Mouse (Mus musculus) liver, embryonic 16.5 days (tissue): Measurements from ENCODE around the gene Arhgap4. TPM values are rescaled to one million over a fixed set of nuclear protein-coding genes. Genes with fewer than 3 reads are reported as not detected.

Source experiments
- ATAC-seq: fragments of 200-750 bp; cut with Nextera tagmentation; 2 replicates; pipeline ENCODE4 v1.8.0; 2017; ENCODE audit warnings: low read depth, mild to moderate bottlenecking, moderate number of reproducible peaks, moderate library complexity
- H3K27ac ChIP-seq: fragments of 300-500 bp; sonication (generic); 2 replicates; pipeline ENCODE4 v1.5.1; 2014; ENCODE audit warnings: mild to moderate bottlenecking, low read length
- H3K27me3 ChIP-seq: fragments of 300-500 bp; sonication (generic); 2 replicates; pipeline ENCODE4 v1.6.1; 2014; ENCODE audit warnings: low read depth, low read length, mixed read lengths; ENCODE audit not compliant: control insufficient read depth, insufficient read depth
- H3K36me3 ChIP-seq: fragments of 300-500 bp; sonication (generic); 2 replicates; pipeline ENCODE4 v1.6.1; 2014; ENCODE audit warnings: mild to moderate bottlenecking; ENCODE audit not compliant: control insufficient read depth, insufficient read depth
- H3K4me1 ChIP-seq: fragments of 300-500 bp; sonication (generic); 2 replicates; pipeline ENCODE4 v1.6.1; 2014; ENCODE audit warnings: low read depth, low read length, mixed read lengths; ENCODE audit not compliant: control insufficient read depth
- H3K4me2 ChIP-seq: fragments of 300-500 bp; sonication (generic); 2 replicates; pipeline ENCODE4 v1.6.1; 2014; ENCODE audit warnings: low read depth, low read length, mixed read lengths
- H3K4me3 ChIP-seq: fragments of 300-500 bp; sonication (generic); 2 replicates; pipeline ENCODE4 v1.5.1; 2014; ENCODE audit warnings: low read depth, mild to moderate bottlenecking, low read length
- H3K9ac ChIP-seq: fragments of 300-500 bp; sonication (generic); 2 replicates; pipeline ENCODE4 v1.6.1; 2014; ENCODE audit warnings: low read depth, low read length
- H3K9me3 ChIP-seq: fragments of 300-500 bp; sonication (generic); replicated peaks from 2 replicates; pipeline ENCODE4 v1.6.1; 2016; ENCODE audit warnings: low read length; ENCODE audit not compliant: control insufficient read depth
- WGBS: fragments of 180-500 bp; shearing (Covaris S2); extraction: QIAGEN DNeasy Blood & Tissue Kit; methylation state at CpG from one replicate; pipeline ENCODE4 v1.1.7; 2014; ENCODE audit not compliant: insufficient replicate concordance; 5-methylcytosine and 5-hydroxymethylcytosine counted together
- polyA plus RNA-seq: library from polyadenylated mRNA; unstranded; fragments of >200 nt; fragmentation: Nextera tagmentation; extraction: Ambion mirVana; gene quantifications from 2 replicates; pipeline ENCODE4 v1.2.1, GENCODE M21; 2015

The Arhgap4 gene
- polyA plus RNA-seq, 1 experiment from 2014 or later, result 6.6 TPM

GRCm38 (mm10) chrX:73954988-73955387 is 33.3 kb upstream of the Arhgap4 start:
- Histone ChIP-seq H3K9ac (no peak overlapping the region), H3K9me3 (no peaks in the 10 kb centered on the region), H3K27ac (no peak overlapping the region), H3K4me3 (no peak overlapping the region), H3K4me2 (no peak overlapping the region), H3K36me3 (peaks cover 80% of the 10 kb centered on the region), H3K4me1 (no peaks in the 10 kb centered on the region), H3K27me3 (no peaks in the 10 kb centered on the region)
- no peak for ATAC-seq
- 82% methylated on average over 6 of the region's 6 CpGs for WGBS

GRCm38 (mm10) chrX:73952603-73953002 is 30.9 kb upstream of the Arhgap4 start:
- no peak overlapping the region for H3K9ac ChIP-seq
- ATAC-seq, result no peak
- H3K4me2 ChIP-seq, result no peak overlapping the region
- 75% methylated on average over 5 of the region's 5 CpGs for WGBS
- peaks cover 86% of the 10 kb centered on the region for H3K36me3 ChIP-seq
- H3K9me3 ChIP-seq, result no peaks in the 10 kb centered on the region
- H3K27ac ChIP-seq, result no peak overlapping the region
- H3K4me1 ChIP-seq, result no peaks in the 10 kb centered on the region
- no peak overlapping the region for H3K4me3 ChIP-seq
- no peaks in the 10 kb centered on the region for H3K27me3 ChIP-seq

DNA sequence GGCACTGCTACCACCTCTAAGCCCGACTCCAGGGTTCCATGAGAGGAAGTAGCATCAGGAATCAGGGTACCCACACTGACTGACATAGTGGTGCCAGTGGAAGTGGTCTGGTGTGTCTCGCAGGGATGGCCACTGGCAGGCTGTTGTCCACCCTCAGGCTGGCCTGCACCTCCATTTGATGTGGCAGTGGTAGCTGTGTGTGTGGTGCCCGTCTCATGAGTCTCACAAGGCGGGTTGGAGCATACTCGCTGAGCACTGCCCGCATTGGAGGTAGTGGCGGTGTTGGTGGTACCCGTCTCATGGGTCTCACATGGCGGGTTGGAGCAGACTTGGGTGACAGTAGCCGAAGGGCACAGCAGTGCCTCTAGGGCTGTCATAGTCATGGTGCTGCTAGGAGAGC is 27.7 kb upstream of the Arhgap4 start:
- H3K4me1 ChIP-seq, result no peaks in the 10 kb centered on the region
- 84% methylated on average over 10 of the region's 10 CpGs for WGBS
- no peak overlapping the region for H3K27ac ChIP-seq
- H3K4me3 ChIP-seq, result no peak overlapping the region
- no peak for ATAC-seq
- H3K9me3 ChIP-seq, result no peaks in the 10 kb centered on the region
- H3K27me3 ChIP-seq, result no peaks in the 10 kb centered on the region
- H3K36me3 ChIP-seq, result peaks cover 89% of the 10 kb centered on the region
- no peak overlapping the region for H3K9ac ChIP-seq
- H3K4me2 ChIP-seq, result no peak overlapping the region

GRCm38 (mm10) chrX:73948647-73949046 is 27.0 kb upstream of the Arhgap4 start:
- ATAC-seq, result peak; percentile 44
- Histone ChIP-seq H3K4me2 (no peak overlapping the region), H3K27me3 (no peaks in the 10 kb centered on the region), H3K4me3 (no peak overlapping the region), H3K9ac (no peak overlapping the region), H3K36me3 (peaks cover 90% of the 10 kb centered on the region), H3K27ac (no peak overlapping the region), H3K4me1 (no peaks in the 10 kb centered on the region), H3K9me3 (no peaks in the 10 kb centered on the region)
- WGBS, result 22% methylated on average over 4 of the region's 4 CpGs

GRCm38 (mm10) chrX:73946896-73947295 is 25.2 kb upstream of the Arhgap4 start:
- no peak overlapping the region for H3K4me3 ChIP-seq
- H3K36me3 ChIP-seq, result peaks cover 90% of the 10 kb centered on the region
- H3K4me2 ChIP-seq, result no peak overlapping the region
- 69% methylated on average over 6 of the region's 6 CpGs for WGBS
- no peak overlapping the region for H3K9ac ChIP-seq
- H3K27me3 ChIP-seq, result no peaks in the 10 kb centered on the region
- H3K4me1 ChIP-seq, result no peaks in the 10 kb centered on the region
- ATAC-seq, result no peak
- H3K9me3 ChIP-seq, result no peaks in the 10 kb centered on the region
- no peak overlapping the region for H3K27ac ChIP-seq

- Histone ChIP-seq H3K27me3 (no peaks in the 10 kb centered on the region), H3K4me3 (no peak overlapping the region), H3K4me2 (no peak overlapping the region), H3K4me1 (no peaks in the 10 kb centered on the region), H3K9me3 (no peaks in the 10 kb centered on the region), H3K27ac (no peak overlapping the region), H3K9ac (no peak overlapping the region), H3K36me3 (peaks cover 51% of the 10 kb centered on the region)
- ATAC-seq, result no peak
- WGBS, result 78% methylated on average over 2 of the region's 2 CpGs
These were observed 20.6 kb upstream of the Arhgap4 start for GRCm38 (mm10) chrX:73942294-73942693.

DNA sequence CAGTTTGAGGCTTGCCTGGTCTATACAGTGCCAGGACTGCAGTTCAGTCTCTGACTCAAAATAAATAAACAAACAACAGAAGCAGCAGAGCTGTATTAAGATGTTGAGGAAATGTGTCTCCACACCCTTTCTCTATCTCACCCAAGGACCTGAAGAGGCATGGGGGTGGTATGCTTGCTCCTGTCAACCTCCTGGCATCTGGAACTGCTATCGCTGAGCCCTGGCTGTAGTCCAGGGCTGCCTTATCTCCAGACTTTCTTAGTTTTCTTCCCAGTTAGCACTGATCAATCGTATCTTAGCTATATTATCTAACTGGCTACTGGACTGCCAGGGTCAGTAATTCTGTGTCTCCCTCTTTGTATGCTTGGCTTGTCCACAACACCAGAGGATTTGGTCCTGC is 20.2 kb upstream of the Arhgap4 start:
- WGBS, result 36% methylated on average over 2 of the region's 2 CpGs
- H3K4me3 ChIP-seq, result no peak overlapping the region
- no peak overlapping the region for H3K9ac ChIP-seq
- H3K9me3 ChIP-seq, result no peaks in the 10 kb centered on the region
- H3K4me2 ChIP-seq, result no peak overlapping the region
- no peak overlapping the region for H3K27ac ChIP-seq
- H3K36me3 ChIP-seq, result peaks cover 47% of the 10 kb centered on the region
- H3K27me3 ChIP-seq, result no peaks in the 10 kb centered on the region
- ATAC-seq, result no peak; the same call in 1 of the 2 replicates
- H3K4me1 ChIP-seq, result no peaks in the 10 kb centered on the region

DNA sequence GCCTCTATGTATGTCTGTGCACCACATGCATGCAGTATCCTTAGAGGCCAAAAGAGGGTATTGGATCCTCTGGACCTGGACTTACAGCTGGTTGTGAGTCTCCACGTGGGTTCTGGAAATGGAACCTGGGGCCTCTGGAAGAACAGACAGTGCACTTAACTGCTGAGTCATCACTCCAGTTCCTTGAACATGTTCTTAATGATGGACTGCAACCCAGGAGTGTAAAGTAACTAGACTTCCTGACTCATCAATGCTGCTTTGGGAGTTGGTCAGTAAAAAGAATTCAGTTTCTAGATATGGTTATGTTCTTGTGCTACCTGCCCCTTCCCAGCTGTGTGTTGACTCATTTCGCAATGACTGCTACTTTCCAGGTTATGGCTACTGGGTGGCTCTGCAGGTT is 10.2 kb upstream of the Arhgap4 start:
- peaks cover 8% of the 10 kb centered on the region; the same call in 1 of the 2 replicates for H3K4me1 ChIP-seq
- ATAC-seq, result no peak
- H3K9ac ChIP-seq, result no peak overlapping the region
- no peaks in the 10 kb centered on the region for H3K27me3 ChIP-seq
- H3K9me3 ChIP-seq, result no peaks in the 10 kb centered on the region
- H3K36me3 ChIP-seq, result no peaks in the 10 kb centered on the region
- no peak overlapping the region for H3K27ac ChIP-seq
- H3K4me2 ChIP-seq, result no peak overlapping the region
- no peak overlapping the region for H3K4me3 ChIP-seq
- WGBS, result 54% methylated on average over 2 of the region's 2 CpGs

DNA sequence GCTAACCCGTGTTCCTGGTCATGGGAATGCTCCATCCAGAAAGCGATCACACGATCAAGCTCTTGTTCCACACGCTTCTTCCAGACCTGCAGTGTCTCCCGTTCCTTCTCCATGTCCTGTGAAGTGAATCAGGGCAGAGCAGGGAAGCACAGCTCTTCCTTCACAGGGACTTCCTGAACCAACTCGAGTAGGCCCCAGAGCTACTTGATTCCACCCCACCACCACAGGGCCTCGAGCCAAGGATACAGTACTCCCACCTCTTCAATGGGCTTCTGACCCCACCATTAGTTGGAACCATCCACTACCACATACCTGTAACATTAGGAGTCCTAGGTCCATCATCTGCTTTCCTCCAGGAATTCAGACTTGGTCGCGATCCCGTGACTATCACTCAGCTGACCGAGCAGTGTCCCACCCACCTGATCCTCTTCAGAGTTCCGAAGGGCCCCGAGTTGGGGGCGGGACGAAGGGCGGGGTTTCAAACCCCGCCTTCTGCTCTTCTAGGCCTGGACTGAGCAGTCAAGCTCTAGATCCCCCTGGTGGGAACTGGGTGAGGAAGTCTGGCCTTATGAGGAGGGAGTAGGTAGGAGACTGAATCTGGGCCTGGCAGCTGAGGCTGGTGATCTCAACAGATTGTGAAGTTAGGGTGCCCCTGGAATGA is 8.9 kb upstream of the Arhgap4 start, which contains the start of gene Renbp:
Gene Renbp (minus strand): TSS at position 449 of the 661 bp plus-strand sequence.
- Histone ChIP-seq H3K27me3 (no peaks in the 10 kb centered on the region), H3K4me1 (peaks cover 8% of the 10 kb centered on the region; the same call in 1 of the 2 replicates), H3K9me3 (no peaks in the 10 kb centered on the region), H3K27ac (no peak within 1 kb of the TSS), H3K4me2 (peak within 1 kb of the TSS; percentile 44), H3K9ac (peak within 1 kb of the TSS; percentile 35; the same call in 1 of the 2 replicates), H3K4me3 (peak within 1 kb of the TSS; percentile 46), H3K36me3 (no peaks in the 10 kb centered on the region)
- peak; percentile 90 for ATAC-seq
- 36% methylated on average over 17 of the region's 17 CpGs for WGBS
